Comparison of ENCODE assay signal across 34 mouse cellular contexts in the genomic region with DNA sequence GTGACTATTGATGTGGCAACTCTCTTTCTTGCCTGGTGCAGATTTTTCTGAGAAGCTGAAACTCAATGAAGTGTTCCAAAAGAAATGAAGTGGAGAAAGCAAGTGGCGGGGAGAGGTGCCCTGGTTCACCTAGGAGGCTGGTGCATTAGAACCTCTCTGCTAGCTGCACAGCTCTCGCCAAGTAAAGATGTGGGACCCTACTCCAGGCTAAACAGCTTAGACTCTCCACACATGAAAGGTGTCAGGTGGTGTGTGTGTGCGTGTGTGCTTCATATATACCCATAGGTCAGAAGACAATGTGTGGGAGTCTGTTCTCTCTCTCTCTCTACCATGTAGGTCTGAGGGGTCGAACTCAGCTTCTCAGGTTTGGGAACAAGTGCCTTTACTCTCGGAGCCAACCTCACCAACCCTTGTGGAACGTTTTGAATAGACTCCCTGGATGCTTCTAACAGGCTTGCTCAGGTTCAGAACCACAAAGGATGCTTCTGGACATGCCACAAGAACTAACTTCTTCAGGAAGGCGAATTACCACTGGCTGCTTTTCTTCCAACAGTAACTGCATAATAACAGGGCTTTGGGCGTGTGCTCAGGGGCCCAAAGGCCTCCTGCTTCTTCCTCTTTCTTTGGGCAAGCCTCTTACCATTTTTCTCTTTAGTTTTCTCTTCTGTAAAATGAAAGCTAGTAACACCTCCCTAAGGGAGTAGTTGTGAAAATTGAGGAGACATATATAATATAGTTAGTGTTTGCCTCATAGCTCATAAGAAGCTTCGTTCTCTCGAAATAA.
A peak's percentile ranks its signal among the peaks of the same experiment; 100 is the strongest.
DNase-seq lines count a peak whose midpoint lies in the region; ATAC-seq and TF ChIP-seq lines count a peak whose summit lies in the region.
"Had no signal": no experiment of that assay in that cellular context is flagged by ENCODE, and none has a peak within 500 bp of the region (broad histone marks: within the 10 kb centered on the region; RNA-seq: fewer than 3 reads in every experiment).

No protein-coding gene starts in this region.

- H3K27me3 ChIP-seq in splenic B cell, adult 2 months (ENCODE audit: control insufficient read depth, insufficient read depth, low read length, poor library complexity, severe bottlenecking), result no peaks in the 10 kb centered on the region
- no peaks in the 10 kb centered on the region for H3K27me3 ChIP-seq in kidney, adult 2 months (replicated peaks; ENCODE audit: control insufficient read depth, insufficient read depth, low read length)
- H3K27me3 ChIP-seq in intestine, embryonic 15.5 days (replicated peaks), result no peaks in the 10 kb centered on the region
- H3K27me3 ChIP-seq: embryonic facial prominence, embryonic 15.5 days; forebrain, embryonic 12.5 days; heart, embryonic 13.5 days; kidney, embryonic 15.5 days; liver, embryonic 13.5 days; neural tube, embryonic 12.5 days had no signal

- WGBS in kidney, adult 2 months, result 83% methylated on average over 10 of the region's 10 CpGs
- WGBS in intestine, embryonic 15.5 days, result 84% methylated on average over 10 of the region's 10 CpGs

- H3K9ac ChIP-seq in intestine, embryonic 15.5 days, result no peak overlapping the region
- H3K9ac ChIP-seq: embryonic facial prominence, embryonic 15.5 days; forebrain, embryonic 12.5 days; forebrain, postnatal 0 days; heart, embryonic 13.5 days; hindbrain, embryonic 14.5 days; kidney, embryonic 15.5 days; liver, embryonic 13.5 days; neural tube, embryonic 12.5 days had no signal

- no peaks in the 10 kb centered on the region for H3K4me1 ChIP-seq in kidney, adult 2 months (ENCODE audit: control insufficient read depth, insufficient read depth, low read length)
- H3K4me1 ChIP-seq in intestine, embryonic 15.5 days (replicated peaks), result no peaks in the 10 kb centered on the region
- H3K4me1 ChIP-seq: embryonic facial prominence, embryonic 10.5 days; embryonic facial prominence, embryonic 15.5 days; neural tube, embryonic 12.5 days had no signal

- peak overlapping the region; percentile 60 for H3K27ac ChIP-seq in left cerebral cortex, adult 2 months
- H3K27ac ChIP-seq in kidney, adult 2 months (ENCODE audit: insufficient read depth, low read depth, low read length), result no peak overlapping the region
- H3K27ac ChIP-seq in intestine, embryonic 15.5 days, result no peak overlapping the region
- H3K27ac ChIP-seq: embryonic facial prominence, embryonic 10.5 days; embryonic facial prominence, embryonic 15.5 days; forebrain, embryonic 12.5 days; heart, embryonic 13.5 days; hindbrain, embryonic 14.5 days; kidney, embryonic 15.5 days; layer of hippocampus, adult 2 months; liver, embryonic 13.5 days; midbrain, embryonic 10.5 days; neural tube, embryonic 12.5 days; stomach, postnatal 0 days had no signal

- no peak overlapping the region for H3K4me3 ChIP-seq in left cerebral cortex, adult 2 months
- no peak overlapping the region for H3K4me3 ChIP-seq in kidney, adult 2 months (ENCODE audit: insufficient read depth, low read depth, low read length)
- H3K4me3 ChIP-seq in intestine, embryonic 15.5 days (replicated peaks), result no peak overlapping the region
- H3K4me3 ChIP-seq: embryonic facial prominence, embryonic 10.5 days; embryonic facial prominence, embryonic 15.5 days; forebrain, embryonic 12.5 days; heart, embryonic 13.5 days; kidney, embryonic 15.5 days; layer of hippocampus, adult 2 months; liver, embryonic 13.5 days; midbrain, embryonic 10.5 days; myocyte; neural tube, embryonic 12.5 days had no signal

- H3K4me2 ChIP-seq in intestine, embryonic 15.5 days (replicated peaks), result no peak overlapping the region
- H3K4me2 ChIP-seq: embryonic facial prominence, embryonic 15.5 days; forebrain, embryonic 12.5 days; heart, embryonic 13.5 days; hindbrain, embryonic 14.5 days; kidney, embryonic 15.5 days; liver, embryonic 13.5 days; neural tube, embryonic 12.5 days had no signal

- no peak for DNase-seq in left cerebral cortex, adult 2 months (ENCODE audit: extremely low spot score in 1 of 2, low spot score in 2 of 2)
- DNase-seq in left cerebral cortex, postnatal 14 days (ENCODE audit: low spot score in 2 of 2), result no peak
- DNase-seq in B cell, adult 2 months, result peak; percentile 36 to 38
- DNase-seq in MEL-GATA-1-ER (ENCODE audit: extremely low read depth, low read depth), result peak; percentile 2
- DNase-seq in splenic B cell, adult 2 months (ENCODE audit: low read depth, low spot score), result peak; percentile 46
- DNase-seq in kidney, adult 2 months, result no peak
- DNase-seq: adrenal gland, postnatal 36 days; cerebellum, adult 2 months; cerebellum, postnatal 14 days; forebrain, postnatal 0 days; gastrocnemius, postnatal 14 days; heart, postnatal 10 days; kidney, adult 11 months; left cerebral cortex, postnatal 4 days; liver, embryonic 13.5 days; lung, adult 2 months; lung, postnatal 10 days; right cerebral cortex, postnatal 4 days; thymus, adult 18-20 months; thymus, postnatal 36 days had no signal

- H3K36me3 ChIP-seq in splenic B cell, adult 2 months (ENCODE audit: control insufficient read depth, insufficient read depth, low read length, poor library complexity, severe bottlenecking), result no peaks in the 10 kb centered on the region
- no peaks in the 10 kb centered on the region for H3K36me3 ChIP-seq in kidney, adult 2 months (ENCODE audit: control insufficient read depth, insufficient read depth, low read length)
- no peaks in the 10 kb centered on the region for H3K36me3 ChIP-seq in intestine, embryonic 15.5 days
- H3K36me3 ChIP-seq: embryonic facial prominence, embryonic 10.5 days; embryonic facial prominence, embryonic 15.5 days; forebrain, embryonic 12.5 days; G1E; heart, embryonic 13.5 days; kidney, embryonic 15.5 days; liver, embryonic 13.5 days; midbrain, embryonic 10.5 days; neural tube, embryonic 12.5 days had no signal

- H3K9me3 ChIP-seq in intestine, embryonic 15.5 days, result no peaks in the 10 kb centered on the region
- H3K9me3 ChIP-seq: embryonic facial prominence, embryonic 10.5 days; embryonic facial prominence, embryonic 15.5 days; forebrain, embryonic 12.5 days; G1E; heart, embryonic 13.5 days; kidney, embryonic 15.5 days; liver, embryonic 13.5 days; midbrain, embryonic 10.5 days; neural tube, embryonic 12.5 days had no signal

- intact Hi-C loops in left cerebral cortex, adult 2 months (cut with DNase I), result loop anchor here (2.0 to 5.0 kb wide), 3 partner anchors 50 to 361 kb away; a partner anchor contains a TSS
- intact Hi-C loops in left cerebral cortex, postnatal 14 days (cut with DNase I), result no loop called here

- TF ChIP-seq CTCF in left cerebral cortex, adult 2 months (IDR thresholded peaks at IDR 0.05), result no peak
- no peak for TF ChIP-seq CTCF in kidney, adult 2 months (conservative IDR thresholded peaks at IDR 0.05; ENCODE audit: insufficient read depth, insufficient read length, low read depth, low read length)

- no peak for TF ChIP-seq POLR2A in kidney, adult 2 months (IDR thresholded peaks at IDR 0.05; ENCODE audit: low read depth, low read length)

- no peak for ATAC-seq in intestine, embryonic 15.5 days
- ATAC-seq: forebrain, postnatal 0 days; midbrain, embryonic 16.5 days had no signal

Comparison
In these comparisons a context has a peak if more than half of its experiments do, and no peak if none do; other contexts are left out.
1. DNase-seq: peak in B cell, adult 2 months (2 of 2), MEL-GATA-1-ER (single experiment) and splenic B cell, adult 2 months (single experiment); none in left cerebral cortex, adult 2 months (0 of 2), left cerebral cortex, postnatal 14 days (0 of 2) and kidney, adult 2 months (single experiment).